Mouse (Mus musculus) liver, adult 2 months (tissue): ENCODE data around the gene Hoxc8.

Source experiments
- CTCF ChIP-seq: fragments of 200-500 bp; IDR thresholded peaks from 2 replicates; pipeline ENCODE4 v1.5.1; 2011; ENCODE audit warnings: low read depth, low read length, control low read depth
- POLR2A ChIP-seq: fragments of 200-500 bp; IDR thresholded peaks from 2 replicates; pipeline ENCODE4 v1.6.1; 2011; ENCODE audit warnings: low read length, control low read depth; ENCODE audit not compliant: insufficient read depth; ENCODE audit errors: extremely low read depth

DNA sequence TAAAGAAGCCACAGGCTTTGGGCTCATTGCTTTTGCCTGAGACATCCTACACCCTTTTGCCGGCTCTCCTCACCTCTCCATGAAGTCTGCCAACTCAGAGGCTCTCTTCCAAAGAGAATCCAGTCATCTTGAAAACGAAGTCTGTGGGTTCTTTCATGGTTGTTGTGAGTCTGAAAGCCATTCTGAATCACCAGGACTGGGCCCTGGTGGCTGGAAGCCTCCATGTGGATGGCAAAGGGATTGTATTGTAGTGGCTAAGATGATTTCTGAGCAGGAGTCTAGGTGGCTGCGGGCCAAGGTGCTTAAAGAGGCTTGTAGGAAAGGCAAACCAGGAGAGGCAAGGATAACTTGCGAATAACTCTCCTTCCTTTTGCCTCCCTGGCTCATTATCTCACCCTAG is 11.7 kb downstream of the Hoxc8 start:
- no peak for TF ChIP-seq CTCF
- TF ChIP-seq POLR2A: no peak
